Mouse (Mus musculus) embryo, embryonic 9.5 days (tissue): ENCODE results near the gene St6galnac3.

Source experiments
- DNase-seq: peaks from one replicate; pipeline ENCODE4 v3.0.0-alpha.2; 2017; ENCODE audit errors: extremely low spot score

Gene St6galnac3

GRCm38 (mm10) chr3:153690553-153690952 is 34.4 kb downstream of the St6galnac3 start:
- DNase-seq, result peak; percentile 42

- DNase-seq, result no peak
Measured at GRCm38 (mm10) chr3:153689793-153690291, 35.1 kb downstream of the St6galnac3 start.

GRCm38 (mm10) chr3:153687896-153688295 is 37.1 kb downstream of the St6galnac3 start:
- DNase-seq, result no peak

GRCm38 (mm10) chr3:153684909-153685308 is 40.1 kb downstream of the St6galnac3 start:
- no peak for DNase-seq

GRCm38 (mm10) chr3:153682303-153682702 is 42.7 kb downstream of the St6galnac3 start:
- no peak for DNase-seq

GRCm38 (mm10) chr3:153681720-153682119 is 43.3 kb downstream of the St6galnac3 start:
- DNase-seq, result no peak

GRCm38 (mm10) chr3:153675832-153676231 is 49.1 kb downstream of the St6galnac3 start:
- DNase-seq, result peak; percentile 26

GRCm38 (mm10) chr3:153675073-153675472 is 49.9 kb downstream of the St6galnac3 start:
- peak; percentile 79 for DNase-seq

GRCm38 (mm10) chr3:153674359-153674758 is 50.6 kb downstream of the St6galnac3 start:
- DNase-seq, result no peak

- DNase-seq, result no peak
Measured at GRCm38 (mm10) chr3:153673451-153673850, 51.5 kb downstream of the St6galnac3 start.

- no peak for DNase-seq
Measured at GRCm38 (mm10) chr3:153670953-153671674, 53.9 kb downstream of the St6galnac3 start.

GRCm38 (mm10) chr3:153669737-153670435 is 55.1 kb downstream of the St6galnac3 start:
- DNase-seq, result no peak

GRCm38 (mm10) chr3:153669329-153669728 is 55.6 kb downstream of the St6galnac3 start:
- no peak for DNase-seq

- peak; percentile 17 for DNase-seq
Measured at GRCm38 (mm10) chr3:153668447-153669290, 56.3 kb downstream of the St6galnac3 start.

- DNase-seq, result no peak
Measured at GRCm38 (mm10) chr3:153664696-153665095, 60.3 kb downstream of the St6galnac3 start.

GRCm38 (mm10) chr3:153663841-153664427 is 61.0 kb downstream of the St6galnac3 start:
- DNase-seq, result no peak

- DNase-seq, result no peak
Measured at GRCm38 (mm10) chr3:153662796-153663195, 62.2 kb downstream of the St6galnac3 start.

GRCm38 (mm10) chr3:153661927-153662326 is 63.0 kb downstream of the St6galnac3 start:
- DNase-seq, result no peak

GRCm38 (mm10) chr3:153659575-153660168 is 65.3 kb downstream of the St6galnac3 start:
- no peak for DNase-seq

- peak; percentile 40 for DNase-seq
Measured at GRCm38 (mm10) chr3:153658051-153658777, 66.8 kb downstream of the St6galnac3 start.
